Mouse (Mus musculus) right cerebral cortex, postnatal 4 days (tissue): ENCODE data around the gene Pttg1ip.

Experiments used
- DNase-seq: peaks from one replicate; pipeline ENCODE4 v3.0.0-alpha.2; 2022

Gene Pttg1ip

GRCm38 (mm10) chr10:77569973-77570658, 11.4 kb upstream of the Pttg1ip start:
- no peak for DNase-seq

- no peak for DNase-seq
Observed at GRCm38 (mm10) chr10:77572225-77572624, 9.3 kb upstream of the Pttg1ip start.

- DNase-seq, result no peak
Observed at GRCm38 (mm10) chr10:77573162-77573561, 8.4 kb upstream of the Pttg1ip start.

GRCm38 (mm10) chr10:77580027-77580920, 1.2 kb upstream of the Pttg1ip start:
- DNase-seq, result no peak

DNA sequence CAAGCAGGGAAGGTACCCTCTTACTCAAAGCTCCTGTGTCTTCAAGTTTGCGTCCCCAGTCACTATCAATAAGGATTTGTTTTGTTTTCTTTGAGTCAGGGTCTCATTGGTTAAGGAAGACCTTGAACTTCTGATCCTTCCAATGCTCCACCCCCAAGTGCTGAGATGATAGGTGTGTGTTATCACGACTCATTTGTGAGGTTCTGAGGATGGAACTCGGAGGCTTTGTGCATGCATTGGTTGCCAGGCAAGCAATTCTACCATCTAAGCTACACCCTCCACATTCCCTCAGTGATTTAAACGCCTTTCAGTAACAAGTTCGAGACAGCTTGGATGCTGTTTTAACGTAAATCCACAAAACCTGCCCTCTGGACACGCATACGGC, 505 bp upstream of the Pttg1ip start:
- no peak for DNase-seq

GRCm38 (mm10) chr10:77582285-77582618, 732 bp downstream of the Pttg1ip start:
- no peak for DNase-seq

DNA sequence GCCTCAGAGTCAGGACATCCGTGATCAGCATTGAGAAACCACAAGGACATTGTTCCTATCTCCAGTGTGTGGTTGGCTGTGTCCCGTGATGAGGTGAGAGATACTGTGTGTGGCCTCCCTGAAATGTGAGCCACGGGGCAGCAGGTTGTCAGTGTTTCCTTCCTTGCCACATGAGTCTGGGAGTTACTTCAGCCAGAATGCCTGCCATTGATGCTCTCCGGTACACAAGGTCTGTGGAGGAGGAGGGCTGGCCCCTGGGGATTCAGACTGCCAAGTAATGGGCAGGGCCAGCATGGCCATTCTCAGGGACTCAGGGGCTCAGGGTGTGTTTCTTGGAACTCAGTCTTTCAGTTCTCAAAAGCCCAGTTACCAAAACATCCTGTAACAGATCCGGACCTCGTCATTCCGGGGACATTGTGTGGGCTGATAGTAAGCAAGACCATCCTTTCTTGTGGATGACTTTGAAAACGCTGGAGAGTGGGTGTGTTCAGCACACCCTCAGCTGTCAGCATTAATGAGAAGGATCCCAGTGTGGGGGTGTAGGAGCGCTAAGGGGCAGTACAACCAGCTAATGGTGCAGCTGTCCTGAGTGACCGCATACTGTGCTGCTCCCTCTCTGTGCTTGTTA, 2.4 kb downstream of the Pttg1ip start:
- DNase-seq, result no peak

DNA sequence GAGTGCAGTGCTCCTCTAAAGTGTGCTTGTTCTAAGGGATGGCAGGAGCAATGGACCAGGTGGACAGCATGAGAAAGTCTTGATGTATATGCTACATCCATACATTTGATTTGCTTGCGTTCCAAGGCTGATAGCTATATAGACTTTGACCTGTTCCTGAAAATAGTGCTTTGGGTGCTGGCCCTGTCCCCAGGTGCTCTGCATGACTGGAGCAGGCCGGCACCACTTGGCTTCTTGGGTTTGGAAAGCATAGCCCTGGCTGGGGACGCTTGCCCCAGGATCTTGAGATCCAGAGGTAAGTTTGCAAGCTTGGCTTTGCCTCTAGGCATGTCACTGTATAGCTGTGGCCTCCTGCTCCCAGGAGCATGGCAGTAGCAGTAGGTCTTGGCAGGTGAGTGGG, 5.1 kb downstream of the Pttg1ip start:
- no peak for DNase-seq

DNA sequence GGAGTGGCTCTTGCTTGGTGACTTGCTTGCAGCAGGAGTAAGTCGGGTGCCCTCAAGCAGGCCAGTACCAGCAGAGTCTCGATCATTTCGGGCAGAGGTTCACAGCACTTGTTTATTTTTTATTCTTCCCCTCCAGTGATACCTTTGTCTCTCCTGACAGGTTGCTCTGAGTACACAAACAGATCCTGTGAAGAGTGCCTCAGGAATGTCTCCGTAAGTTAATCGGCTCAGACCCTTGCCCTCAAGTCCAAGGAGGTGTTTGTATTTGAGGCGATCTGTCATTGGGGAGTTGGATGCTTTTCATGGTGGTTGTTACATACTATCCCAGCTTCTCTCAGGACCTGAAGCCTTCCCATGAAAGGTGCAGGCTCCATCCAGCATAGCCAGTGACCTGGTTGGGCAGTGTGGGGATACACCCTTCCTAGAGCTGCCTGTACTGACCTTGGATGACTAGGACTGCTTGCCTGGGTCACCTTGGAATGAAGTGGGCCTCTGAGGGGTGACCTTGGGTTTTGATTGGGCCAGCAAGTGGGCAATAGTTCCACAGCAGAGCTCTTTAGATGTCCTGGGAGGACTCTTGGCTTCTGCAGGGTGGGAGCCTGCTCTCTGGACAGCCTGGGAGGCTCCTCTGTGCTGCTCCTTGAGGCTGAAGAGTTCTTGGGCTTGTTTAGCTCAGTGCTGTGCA, 5.7 kb downstream of the Pttg1ip start:
- DNase-seq, result no peak

- DNase-seq, result no peak
Observed at GRCm38 (mm10) chr10:77588036-77588435, 6.5 kb downstream of the Pttg1ip start.

DNA sequence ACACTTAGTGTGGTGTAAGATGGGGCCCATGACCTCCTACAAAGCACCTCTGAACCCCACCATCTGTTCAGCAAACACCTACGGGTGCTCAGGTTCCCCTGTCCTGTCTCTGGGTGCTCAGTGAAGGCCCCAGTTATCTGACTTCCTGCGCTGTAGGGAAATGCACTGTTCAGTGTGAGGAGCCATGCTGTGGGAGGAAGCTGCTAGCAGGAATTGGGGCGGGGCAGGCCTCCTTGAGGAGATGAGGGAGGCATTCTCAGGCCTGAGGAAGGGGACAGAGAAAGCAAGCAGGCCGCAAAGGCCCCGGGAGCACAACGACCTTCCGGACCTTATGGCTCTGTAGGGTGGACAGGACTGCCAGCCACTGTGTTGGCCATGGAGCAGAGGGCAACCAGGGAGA, 7.6 kb downstream of the Pttg1ip start:
- no peak for DNase-seq

DNA sequence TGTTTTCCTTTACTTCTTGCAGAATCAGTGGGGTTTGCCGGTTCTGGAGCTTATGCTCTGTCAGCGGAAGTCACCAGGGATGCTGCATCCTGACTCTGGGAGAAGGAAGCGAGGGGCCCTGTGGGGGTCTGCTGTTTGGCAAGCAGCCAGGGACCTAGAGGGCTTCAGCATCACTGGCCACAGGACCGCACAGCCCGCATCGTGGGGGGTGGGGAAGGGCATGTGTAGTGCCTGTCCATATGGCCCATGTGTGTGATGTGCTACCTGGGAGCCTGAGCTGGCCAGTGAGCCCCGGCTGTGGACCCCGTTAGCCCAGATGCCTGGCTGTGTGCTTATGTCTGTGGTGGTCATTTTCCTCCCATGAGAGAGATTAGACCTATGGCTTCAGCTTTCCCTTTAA, 8.2 kb downstream of the Pttg1ip start:
- no peak for DNase-seq

DNA sequence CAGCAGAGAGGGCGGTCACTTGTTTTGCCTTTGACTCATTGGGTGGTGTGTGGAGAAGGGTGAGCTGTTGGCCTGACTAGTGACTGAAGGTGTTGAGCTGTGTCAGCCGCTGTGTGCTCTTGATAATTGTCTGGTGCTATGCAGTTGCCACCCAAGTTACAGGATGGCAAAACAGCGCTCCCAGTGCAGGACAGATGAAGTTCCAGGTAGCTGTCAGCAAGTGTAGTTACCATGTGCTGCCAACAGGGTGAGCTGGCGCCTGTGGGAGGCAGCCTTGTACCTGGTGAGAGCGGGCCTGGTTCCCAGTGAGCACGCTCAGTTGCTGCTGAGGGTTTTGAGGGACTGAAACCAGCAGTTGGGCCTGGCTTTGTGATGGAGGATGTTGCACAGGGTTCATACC, 9.3 kb downstream of the Pttg1ip start:
- peak; percentile 33 for DNase-seq

DNA sequence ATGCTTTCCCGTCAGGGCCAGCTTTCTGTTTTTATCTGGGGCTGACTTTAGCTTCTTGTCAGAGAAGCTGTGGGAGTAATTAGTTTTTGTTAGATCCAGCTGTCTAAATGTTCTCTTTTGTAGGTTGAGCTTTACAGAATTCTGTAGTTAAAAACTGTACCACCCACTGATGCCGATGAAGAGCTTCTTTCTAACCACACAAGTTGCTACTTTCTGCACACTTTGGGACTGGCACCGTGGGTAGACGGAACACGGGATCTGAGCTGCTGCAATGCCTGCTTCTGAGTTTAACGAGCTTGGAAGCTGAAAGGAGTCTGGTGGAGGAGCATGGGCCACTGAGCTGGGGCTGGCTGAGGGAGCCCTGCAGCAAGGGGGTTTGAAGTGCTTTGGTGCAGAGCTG, 10.0 kb downstream of the Pttg1ip start:
- DNase-seq, result no peak

DNA sequence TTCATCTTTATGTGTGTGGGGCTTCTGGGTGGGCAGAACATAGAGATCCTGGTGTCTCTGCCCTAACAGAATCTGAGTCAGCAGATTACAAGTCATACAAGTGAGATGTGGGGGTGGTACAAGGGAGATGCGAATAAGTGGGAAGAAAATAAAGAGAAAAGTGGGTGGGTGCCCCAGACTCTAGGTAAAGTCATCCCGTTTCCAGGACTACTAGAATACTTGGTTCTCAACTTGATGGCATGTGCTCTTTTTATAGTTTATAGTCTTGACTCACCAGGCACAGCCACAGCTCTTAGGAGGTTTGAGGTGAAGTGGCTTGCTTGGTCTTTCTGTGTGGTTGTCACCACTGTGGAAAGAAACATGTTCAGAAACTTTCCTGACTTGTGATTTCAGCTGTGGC, 14.5 kb downstream of the Pttg1ip start:
- DNase-seq, result no peak

DNA sequence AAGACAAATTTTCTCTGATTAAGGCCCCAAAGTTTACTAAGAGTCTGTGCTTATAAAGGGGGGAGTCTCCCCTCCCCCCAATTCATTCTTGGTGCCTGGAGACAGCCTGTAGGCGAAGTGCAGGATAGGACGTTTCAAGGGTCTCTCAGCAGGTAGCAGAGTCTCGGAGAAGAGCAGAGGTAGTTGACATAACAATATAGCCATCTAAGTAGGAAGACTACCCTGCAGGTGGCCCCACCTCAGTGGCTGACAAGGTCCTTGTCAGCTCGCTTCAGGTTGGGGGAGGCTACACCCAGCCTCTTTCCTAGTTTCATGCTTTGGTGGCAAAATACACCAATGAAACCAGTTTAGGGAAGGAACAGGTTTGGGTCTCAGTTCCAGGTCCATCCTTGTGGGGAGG, 21.5 kb downstream of the Pttg1ip start:
- no peak for DNase-seq

GRCm38 (mm10) chr10:77604111-77604510, 22.6 kb downstream of the Pttg1ip start:
- DNase-seq, result no peak

DNA sequence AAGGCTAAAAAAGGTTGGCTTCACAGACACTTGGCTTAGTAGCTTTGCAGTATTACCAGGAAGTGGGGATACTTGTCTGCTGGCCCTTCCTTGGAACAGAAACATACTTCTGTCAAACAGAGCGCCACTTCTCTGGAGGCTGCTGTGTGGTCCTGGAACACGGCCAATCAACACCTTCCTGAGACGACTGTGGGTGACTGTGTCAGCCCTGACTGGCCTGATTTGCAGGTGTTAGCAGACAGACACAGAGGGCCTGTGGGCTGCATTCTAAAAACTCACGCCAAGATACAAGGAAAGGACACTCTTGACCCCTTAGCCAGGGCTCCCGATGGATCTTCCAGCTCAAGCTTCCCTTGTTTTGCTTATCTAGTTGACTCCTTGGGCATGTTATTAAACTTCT, 23.4 kb downstream of the Pttg1ip start:
- DNase-seq, result no peak

GRCm38 (mm10) chr10:77605368-77605767, 23.8 kb downstream of the Pttg1ip start:
- DNase-seq, result no peak

DNA sequence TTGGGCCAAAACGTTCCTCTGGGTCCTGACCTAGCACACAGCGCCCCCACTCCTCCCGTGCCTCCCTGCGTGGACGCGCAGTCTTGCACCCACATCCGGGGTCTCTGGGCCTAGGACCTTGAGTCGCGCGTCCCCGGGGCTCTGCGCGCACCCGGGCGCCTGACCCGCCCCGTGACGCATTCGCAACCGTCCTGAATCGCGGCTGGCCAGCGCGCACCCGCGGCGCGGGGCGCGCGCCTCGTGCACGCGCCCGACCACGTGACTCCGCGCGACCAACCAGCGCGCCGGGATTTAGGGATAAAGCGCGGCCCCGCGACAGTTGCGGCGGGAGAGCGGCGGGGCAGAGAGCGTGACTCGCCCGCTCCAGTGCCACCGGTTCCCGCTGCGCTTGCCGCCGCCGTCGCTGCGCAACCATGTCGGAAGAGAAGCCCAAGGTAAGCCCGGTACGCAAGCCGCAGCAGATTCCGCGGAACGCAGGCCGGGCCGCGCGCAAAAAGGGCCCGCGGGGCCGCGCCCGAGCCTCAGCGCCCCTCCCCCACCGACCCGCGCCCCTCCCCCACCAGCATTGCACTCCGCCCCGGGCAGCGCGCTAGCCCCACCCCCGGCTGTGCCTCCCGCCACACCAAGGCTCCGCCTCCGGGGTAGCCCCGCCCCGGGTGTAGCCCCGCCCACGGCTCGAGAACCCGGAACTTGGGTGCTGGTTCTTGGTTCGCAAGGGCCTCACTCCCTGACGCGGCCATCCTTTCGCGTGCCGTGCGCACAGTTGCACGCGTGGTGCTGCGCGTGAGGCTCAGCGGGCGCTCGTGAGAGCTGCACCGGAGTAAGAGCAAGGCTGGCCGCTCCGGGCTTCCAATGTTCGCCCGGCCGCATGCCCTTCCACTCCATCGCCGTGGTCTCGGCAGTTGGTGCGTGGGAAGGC, 24.6 kb downstream of the Pttg1ip start, which contains the start of the genes Sumo3 and Gm49325:
Gene Sumo3, plus strand, starts transcription at position 190 of the 919 bp plus-strand sequence.
Gene Gm49325, plus strand, starts transcription at position 290 of the 919 bp plus-strand sequence.
- peak; percentile 92 for DNase-seq

- DNase-seq, result no peak
Observed at GRCm38 (mm10) chr10:77606855-77607254, 25.3 kb downstream of the Pttg1ip start.

DNA sequence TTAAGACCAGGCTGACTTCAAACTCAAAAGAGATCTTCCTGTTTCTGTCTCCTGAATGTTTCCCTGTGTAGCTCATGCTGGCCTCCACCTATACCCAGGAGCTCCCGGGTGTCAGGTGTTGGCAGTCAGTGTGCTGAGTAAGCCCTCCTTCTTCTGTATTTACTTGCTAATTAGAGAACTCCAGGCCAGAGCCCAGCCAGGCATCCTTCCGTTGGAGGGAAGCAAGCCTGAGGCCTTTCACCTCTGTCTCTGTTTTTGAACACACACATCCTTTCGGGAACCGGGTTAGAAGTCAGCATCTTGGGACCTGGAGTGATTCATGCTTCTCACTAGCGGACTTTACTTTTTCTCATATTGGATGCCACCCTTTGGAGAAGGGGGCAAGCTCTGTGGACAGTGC, 25.9 kb downstream of the Pttg1ip start:
- DNase-seq, result no peak
